Mouse (Mus musculus) CH12.LX (cell line): ENCODE data around the gene Usp49.
A peak's percentile ranks its signal among the peaks of the same experiment; 100 is the strongest.

Experiments used
- CHD2 ChIP-seq: IDR thresholded peaks from 2 replicates; pipeline ENCODE4 v1.6.1; 2011; ENCODE audit warnings: low read length, improper control_type of control experiment
- CTCF ChIP-seq, 2 experiments: IDR thresholded peaks in 1 of 2; conservative IDR thresholded peaks in 1 of 2; 2 replicates each; pipeline ENCODE4 v1.5.1; 2011 to 2012; ENCODE audit warnings: low read depth in 2 of 2, low read length in 2 of 2, improper control_type of control experiment in 1 of 2, inconsistent platforms in 1 of 2, mild to moderate bottlenecking in 1 of 2, moderate library complexity in 1 of 2
- EP300 ChIP-seq: IDR thresholded peaks from 2 replicates; pipeline ENCODE4 v1.6.1; 2011; ENCODE audit warnings: low read length, improper control_type of control experiment
- HCFC1 ChIP-seq: IDR thresholded peaks from 2 replicates; pipeline ENCODE4 v1.6.1; 2012; ENCODE audit warnings: low read depth, mild to moderate bottlenecking, inconsistent platforms, low read length, improper control_type of control experiment
- IRF4 ChIP-seq: IDR thresholded peaks from 2 replicates; pipeline ENCODE4 v1.6.1; 2014; ENCODE audit warnings: low read depth, mild to moderate bottlenecking, inconsistent platforms, low read length, improper control_type of control experiment
- KAT2A ChIP-seq: IDR thresholded peaks from 2 replicates; pipeline ENCODE4 v1.6.1; 2012; ENCODE audit warnings: low read length, improper control_type of control experiment, inconsistent platforms; ENCODE audit not compliant: insufficient replicate concordance
- MAX ChIP-seq: IDR thresholded peaks from 2 replicates; pipeline ENCODE4 v1.6.1; 2011; ENCODE audit warnings: low read length, improper control_type of control experiment
- POLR2A ChIP-seq: IDR thresholded peaks from 2 replicates; pipeline ENCODE4 v1.6.1; 2011; ENCODE audit warnings: low read depth, mild to moderate bottlenecking, improper control_type of control experiment, low read length
- POLR2AphosphoS2 ChIP-seq: IDR thresholded peaks from 2 replicates; pipeline ENCODE4 v1.6.1; 2011; ENCODE audit warnings: low read depth, low read length, improper control_type of control experiment
- TCF12 ChIP-seq: IDR thresholded peaks from 2 replicates; pipeline ENCODE4 v1.6.1; 2014; ENCODE audit warnings: low read depth, mild to moderate bottlenecking, inconsistent platforms, low read length, improper control_type of control experiment
- USF1 ChIP-seq: IDR thresholded peaks from 2 replicates; pipeline ENCODE4 v1.6.1; 2014; ENCODE audit warnings: low read depth, mild to moderate bottlenecking, inconsistent platforms, low read length, improper control_type of control experiment
- ZNF384 ChIP-seq: IDR thresholded peaks from 2 replicates; pipeline ENCODE4 v1.6.1; 2012; ENCODE audit warnings: low read depth, low read length, improper control_type of control experiment, inconsistent platforms

- TF ChIP-seq CHD2, result peak; percentile 87
- peak; percentile 59 for TF ChIP-seq POLR2A
- TF ChIP-seq CTCF (conservative IDR thresholded peaks at IDR 0.05 in 1 of 2, IDR thresholded peaks at IDR 0.05 in 1 of 2; ENCODE audit: low read depth in 2 of 2, low read length in 2 of 2), result no peak
- no peak for TF ChIP-seq KAT2A
- peak; percentile 72 for TF ChIP-seq HCFC1
- no peak; the same call in 1 of the 2 replicates for TF ChIP-seq MAX
- TF ChIP-seq TCF12, result 0 out of 2 replicates have a peak, but pooled peaks have one; percentile 29
- no peak for TF ChIP-seq USF1
- TF ChIP-seq IRF4, result peak; percentile 51
- no peak for TF ChIP-seq EP300
- TF ChIP-seq POLR2AphosphoS2, result peak; percentile 61; the same call in 1 of the 2 replicates
- peak; percentile 94 for TF ChIP-seq ZNF384
Observed at GRCm38 (mm10) chr17:47628851-47629676, 1.4 kb upstream of the Usp49 start.
